Mouse (Mus musculus): ENCODE data around the gene Arhgef19. TPM values are rescaled to one million over a fixed set of nuclear protein-coding genes. Genes with fewer than 3 reads are reported as not detected.
A peak's percentile ranks its signal among the peaks of the same experiment; 100 is the strongest.

The Arhgef19 gene
- polyA plus RNA-seq, 1 experiment from 2014 or later, result 18.9 TPM

DNA sequence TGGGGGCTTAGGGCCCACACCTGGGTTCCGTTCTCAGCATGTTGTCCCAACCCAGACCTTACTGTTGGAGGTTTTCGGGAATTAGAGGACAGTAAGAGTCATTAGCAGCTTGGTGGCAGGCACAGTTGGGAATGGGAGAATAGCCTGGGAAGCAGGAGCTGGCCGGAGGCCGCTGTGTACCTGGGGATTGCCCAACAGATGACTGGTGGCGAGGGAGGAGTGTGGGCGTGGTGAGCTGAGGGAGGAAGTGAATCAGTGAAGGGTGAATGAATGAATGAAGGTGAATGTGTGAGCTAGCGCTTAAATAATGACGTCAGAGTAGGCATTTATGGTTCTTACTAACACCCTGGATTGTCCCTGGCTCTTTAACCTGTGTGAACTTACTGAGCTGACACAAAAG lies 37.9 kb downstream of the Arhgef19 start:
- no peak overlapping the region; the same call in 1 of the 2 replicates for H3K9ac ChIP-seq (ENCODE audit: low read length)
- H3K4me1 ChIP-seq (ENCODE audit: control insufficient read depth, insufficient read depth, low read length), result peaks cover 45% of the 10 kb centered on the region
- H3K36me3 ChIP-seq (ENCODE audit: control insufficient read depth, insufficient read depth, low read length), result no peaks in the 10 kb centered on the region
- no peak overlapping the region for H3K4me3 ChIP-seq (replicated peaks; ENCODE audit: low read length)
- ATAC-seq (ENCODE audit: insufficient read depth, low FRiP score), result no peak
- H3K27me3 ChIP-seq (ENCODE audit: control insufficient read depth, insufficient read depth, low read length), result no peaks in the 10 kb centered on the region
- no peak overlapping the region for H3K4me2 ChIP-seq (ENCODE audit: low read depth, low read length)
- WGBS, result 81% methylated on average over 8 of the region's 8 CpGs
- peak overlapping the region; percentile 89; the same call in 1 of the 2 replicates for H3K27ac ChIP-seq (ENCODE audit: low read length)
- no peaks in the 10 kb centered on the region for H3K9me3 ChIP-seq (replicated peaks; ENCODE audit: control insufficient read depth, low read length)

DNA sequence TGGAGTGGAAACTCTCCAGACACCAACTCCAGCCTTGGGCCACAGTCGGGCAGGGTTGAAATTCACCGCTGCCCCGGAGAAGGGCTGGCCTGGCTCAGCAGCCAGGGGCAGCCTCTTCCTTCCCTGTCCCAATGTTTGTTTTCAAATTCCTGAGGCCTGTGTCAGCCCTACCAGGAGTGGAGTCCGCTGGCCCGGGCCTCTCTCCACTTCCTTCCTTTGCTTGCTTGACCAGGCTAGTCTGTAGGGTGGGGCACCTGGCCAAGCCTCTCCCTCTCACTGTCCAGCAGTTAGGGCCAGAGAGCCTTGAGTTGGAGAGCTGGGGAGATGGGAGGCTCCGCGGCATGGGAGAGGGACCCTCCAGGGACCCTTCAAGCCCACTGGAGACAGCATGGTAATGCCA lies 38.9 kb downstream of the Arhgef19 start:
- 17% methylated on average over 7 of the region's 7 CpGs for WGBS
- Histone ChIP-seq H3K36me3 (ENCODE audit: control insufficient read depth, insufficient read depth, low read length) (no peaks in the 10 kb centered on the region), H3K27ac (ENCODE audit: low read length) (peak overlapping the region; percentile 89), H3K4me2 (ENCODE audit: low read depth, low read length) (peak overlapping the region; percentile 24; the same call in 1 of the 2 replicates), H3K9ac (ENCODE audit: low read length) (peak overlapping the region; percentile 53), H3K4me1 (ENCODE audit: control insufficient read depth, insufficient read depth, low read length) (peaks cover 42% of the 10 kb centered on the region), H3K27me3 (ENCODE audit: control insufficient read depth, insufficient read depth, low read length) (no peaks in the 10 kb centered on the region), H3K9me3 (replicated peaks; ENCODE audit: control insufficient read depth, low read length) (no peaks in the 10 kb centered on the region), H3K4me3 (replicated peaks; ENCODE audit: low read length) (no peak overlapping the region; the same call in 1 of the 2 replicates)
- peak; percentile 82 for ATAC-seq (ENCODE audit: insufficient read depth, low FRiP score)

DNA sequence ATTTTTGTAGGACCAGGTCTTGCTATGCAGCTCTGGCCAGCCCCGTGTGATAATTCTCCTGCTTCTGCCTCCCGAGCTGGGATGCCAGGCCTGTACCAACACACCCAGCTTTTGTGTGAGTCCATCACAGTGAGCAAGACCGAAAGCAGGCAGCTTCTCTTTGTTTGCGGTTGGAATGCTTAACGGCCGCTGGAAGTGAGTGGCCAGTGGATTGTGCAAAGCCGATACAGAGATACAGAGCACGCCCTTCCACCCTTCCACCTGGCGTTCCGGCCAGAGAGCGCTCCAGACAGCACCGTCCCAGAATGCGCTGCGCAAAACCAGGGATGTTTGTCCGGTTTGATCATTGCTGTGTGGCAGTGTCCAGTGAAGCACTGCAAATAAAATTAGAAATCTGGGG lies 40.0 kb downstream of the Arhgef19 start:
- Histone ChIP-seq H3K4me1 (ENCODE audit: control insufficient read depth, insufficient read depth, low read length) (peaks cover 30% of the 10 kb centered on the region), H3K9ac (ENCODE audit: low read length) (no peak overlapping the region), H3K4me3 (replicated peaks; ENCODE audit: low read length) (no peak overlapping the region), H3K27ac (ENCODE audit: low read length) (peak overlapping the region; percentile 89), H3K4me2 (ENCODE audit: low read depth, low read length) (no peak overlapping the region), H3K27me3 (ENCODE audit: control insufficient read depth, insufficient read depth, low read length) (no peaks in the 10 kb centered on the region), H3K9me3 (replicated peaks; ENCODE audit: control insufficient read depth, low read length) (no peaks in the 10 kb centered on the region), H3K36me3 (ENCODE audit: control insufficient read depth, insufficient read depth, low read length) (no peaks in the 10 kb centered on the region)
- WGBS, result 46% methylated on average over 15 of the region's 15 CpGs
- no peak for ATAC-seq (ENCODE audit: insufficient read depth, low FRiP score)

DNA sequence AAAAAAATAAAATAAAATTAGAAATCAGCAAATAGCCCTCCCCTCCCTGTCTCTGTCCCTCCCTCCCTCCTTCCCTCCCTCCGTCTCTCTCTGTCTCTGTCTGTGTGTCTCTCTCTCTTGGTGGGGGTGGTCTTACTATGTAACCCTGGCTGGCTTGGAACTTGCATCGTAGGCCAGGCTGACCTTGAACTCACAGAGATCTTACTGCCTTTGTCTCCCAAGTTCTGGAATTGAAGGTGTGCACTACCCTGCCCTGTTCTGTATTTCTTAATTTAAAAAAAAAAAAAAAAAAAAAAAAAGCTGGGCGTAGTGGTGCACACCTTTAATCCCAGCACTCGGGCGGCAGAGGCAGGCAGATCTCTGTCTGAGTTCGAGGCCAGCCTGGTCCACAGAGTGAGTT lies 40.5 kb downstream of the Arhgef19 start:
- Histone ChIP-seq H3K27ac (ENCODE audit: low read length) (no peak overlapping the region), H3K9ac (ENCODE audit: low read length) (no peak overlapping the region), H3K4me1 (ENCODE audit: control insufficient read depth, insufficient read depth, low read length) (peaks cover 26% of the 10 kb centered on the region), H3K4me2 (ENCODE audit: low read depth, low read length) (no peak overlapping the region), H3K36me3 (ENCODE audit: control insufficient read depth, insufficient read depth, low read length) (no peaks in the 10 kb centered on the region), H3K9me3 (replicated peaks; ENCODE audit: control insufficient read depth, low read length) (no peaks in the 10 kb centered on the region), H3K27me3 (ENCODE audit: control insufficient read depth, insufficient read depth, low read length) (no peaks in the 10 kb centered on the region), H3K4me3 (replicated peaks; ENCODE audit: low read length) (no peak overlapping the region)
- WGBS, result 96% methylated on average over 6 of the region's 6 CpGs
- ATAC-seq (ENCODE audit: insufficient read depth, low FRiP score), result no peak

DNA sequence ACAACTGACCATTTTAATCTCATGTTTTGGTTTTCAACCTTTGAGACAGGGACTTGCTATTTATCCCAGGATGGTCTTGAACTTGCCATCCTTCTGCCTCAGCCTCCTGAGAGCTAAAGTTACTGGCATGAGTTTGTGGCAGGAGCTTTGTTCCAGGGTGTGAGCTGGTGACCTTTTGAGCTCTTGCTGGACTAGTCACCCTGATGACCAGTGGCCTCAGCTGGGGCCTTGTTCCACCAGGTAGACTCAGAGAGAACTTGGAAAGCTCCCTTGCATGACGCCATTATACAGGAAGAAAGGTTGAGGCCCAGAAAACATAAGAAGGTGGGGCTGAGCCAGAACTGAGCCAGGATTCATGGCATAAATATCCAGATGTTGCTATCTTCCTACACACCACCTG lies 41.2 kb downstream of the Arhgef19 start:
- Histone ChIP-seq H3K4me1 (ENCODE audit: control insufficient read depth, insufficient read depth, low read length) (peaks cover 24% of the 10 kb centered on the region), H3K4me3 (replicated peaks; ENCODE audit: low read length) (no peak overlapping the region), H3K27ac (ENCODE audit: low read length) (no peak overlapping the region), H3K4me2 (ENCODE audit: low read depth, low read length) (no peak overlapping the region), H3K27me3 (ENCODE audit: control insufficient read depth, insufficient read depth, low read length) (no peaks in the 10 kb centered on the region), H3K36me3 (ENCODE audit: control insufficient read depth, insufficient read depth, low read length) (no peaks in the 10 kb centered on the region), H3K9me3 (replicated peaks; ENCODE audit: control insufficient read depth, low read length) (no peaks in the 10 kb centered on the region), H3K9ac (ENCODE audit: low read length) (no peak overlapping the region)
- 90% methylated on average over 1 of the region's 1 CpGs for WGBS
- ATAC-seq (ENCODE audit: insufficient read depth, low FRiP score), result no peak

DNA sequence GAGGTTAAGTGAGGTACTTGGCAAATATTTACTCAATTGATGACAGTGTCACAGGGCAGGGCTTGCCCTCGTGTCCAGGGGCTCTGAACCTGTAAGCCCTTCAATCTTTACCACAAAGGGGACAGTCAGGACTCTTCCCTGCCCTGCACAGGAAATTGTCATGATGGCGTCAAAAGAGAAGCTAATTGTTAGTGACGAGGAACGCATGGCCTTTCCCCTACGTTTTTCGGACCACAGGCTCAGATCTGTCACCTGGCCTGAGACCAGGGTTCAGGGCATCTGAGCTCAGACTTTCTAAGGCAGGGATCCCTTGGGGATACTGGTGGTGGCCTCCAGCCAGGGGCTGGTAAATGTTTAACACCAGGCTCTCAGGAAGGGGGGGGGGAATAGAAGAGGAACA lies 41.9 kb downstream of the Arhgef19 start:
- Histone ChIP-seq H3K9ac (ENCODE audit: low read length) (no peak overlapping the region), H3K4me1 (ENCODE audit: control insufficient read depth, insufficient read depth, low read length) (peaks cover 18% of the 10 kb centered on the region), H3K4me3 (replicated peaks; ENCODE audit: low read length) (no peak overlapping the region), H3K9me3 (replicated peaks; ENCODE audit: control insufficient read depth, low read length) (no peaks in the 10 kb centered on the region), H3K27me3 (ENCODE audit: control insufficient read depth, insufficient read depth, low read length) (no peaks in the 10 kb centered on the region), H3K36me3 (ENCODE audit: control insufficient read depth, insufficient read depth, low read length) (no peaks in the 10 kb centered on the region), H3K27ac (ENCODE audit: low read length) (no peak overlapping the region), H3K4me2 (ENCODE audit: low read depth, low read length) (no peak overlapping the region)
- peak; percentile 9; the same call in 1 of the 2 replicates for ATAC-seq (ENCODE audit: insufficient read depth, low FRiP score)
- WGBS, result 20% methylated on average over 6 of the region's 6 CpGs

DNA sequence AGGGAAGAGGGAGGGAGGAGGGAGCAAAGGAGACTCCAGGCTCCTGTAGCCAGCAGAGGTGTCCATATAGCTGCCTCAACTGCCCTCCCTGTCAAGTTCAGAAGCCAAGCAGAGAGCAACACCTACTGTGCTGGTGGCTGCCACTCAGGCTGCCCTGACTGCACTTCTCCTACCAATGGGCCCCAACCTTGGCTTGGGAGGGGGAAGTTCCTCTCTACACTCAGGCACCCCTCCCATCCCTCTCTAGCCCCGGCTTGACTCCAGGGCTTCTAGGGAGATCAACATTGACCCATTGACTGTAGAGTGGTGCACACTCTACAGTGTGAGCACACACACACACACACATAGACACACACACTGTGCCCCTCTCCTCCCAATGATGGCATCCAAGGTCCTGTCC lies 42.3 kb downstream of the Arhgef19 start:
- Histone ChIP-seq H3K9ac (ENCODE audit: low read length) (0 out of 2 replicates have a peak overlapping the region, but pooled peaks have one; percentile 23), H3K4me3 (replicated peaks; ENCODE audit: low read length) (no peak overlapping the region), H3K4me2 (ENCODE audit: low read depth, low read length) (no peak overlapping the region), H3K9me3 (replicated peaks; ENCODE audit: control insufficient read depth, low read length) (no peaks in the 10 kb centered on the region), H3K4me1 (ENCODE audit: control insufficient read depth, insufficient read depth, low read length) (peaks cover 20% of the 10 kb centered on the region), H3K27me3 (ENCODE audit: control insufficient read depth, insufficient read depth, low read length) (no peaks in the 10 kb centered on the region), H3K36me3 (ENCODE audit: control insufficient read depth, insufficient read depth, low read length) (no peaks in the 10 kb centered on the region), H3K27ac (ENCODE audit: low read length) (peak overlapping the region; percentile 43)
- WGBS, result 13% methylated on average over 1 of the region's 1 CpGs
- no peak for ATAC-seq (ENCODE audit: insufficient read depth, low FRiP score)

DNA sequence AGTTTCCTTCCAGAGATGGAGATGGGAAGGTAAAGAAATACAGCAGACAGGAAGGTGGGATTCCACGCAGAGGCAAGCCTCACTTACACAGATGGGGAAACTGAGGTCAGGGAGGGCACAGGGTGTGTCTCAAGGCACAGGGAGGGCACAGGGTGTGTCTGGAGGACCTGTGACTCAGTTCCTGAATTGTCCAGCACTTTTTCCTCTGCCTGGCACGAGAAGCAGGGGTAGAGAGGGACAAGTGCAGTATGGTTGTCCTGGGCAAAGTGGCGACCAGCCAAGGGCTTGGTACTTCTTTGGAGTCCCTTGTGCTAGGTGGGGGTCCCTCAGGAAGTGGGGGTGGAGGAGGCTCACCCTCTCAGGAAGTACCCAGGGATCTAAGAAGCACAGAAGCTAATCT lies 42.8 kb downstream of the Arhgef19 start:
- 0 out of 2 replicates have a peak overlapping the region, but pooled peaks have one; percentile 23 for H3K9ac ChIP-seq (ENCODE audit: low read length)
- H3K9me3 ChIP-seq (replicated peaks; ENCODE audit: control insufficient read depth, low read length), result no peaks in the 10 kb centered on the region
- no peaks in the 10 kb centered on the region for H3K36me3 ChIP-seq (ENCODE audit: control insufficient read depth, insufficient read depth, low read length)
- H3K4me1 ChIP-seq (ENCODE audit: control insufficient read depth, insufficient read depth, low read length), result peaks cover 22% of the 10 kb centered on the region
- no peak overlapping the region for H3K4me2 ChIP-seq (ENCODE audit: low read depth, low read length)
- H3K4me3 ChIP-seq (replicated peaks; ENCODE audit: low read length), result no peak overlapping the region
- WGBS, result 44% methylated on average over 3 of the region's 3 CpGs
- H3K27me3 ChIP-seq (ENCODE audit: control insufficient read depth, insufficient read depth, low read length), result peaks cover 2% of the 10 kb centered on the region; the same call in 1 of the 2 replicates
- ATAC-seq (ENCODE audit: insufficient read depth, low FRiP score), result no peak
- peak overlapping the region; percentile 43 for H3K27ac ChIP-seq (ENCODE audit: low read length)

DNA sequence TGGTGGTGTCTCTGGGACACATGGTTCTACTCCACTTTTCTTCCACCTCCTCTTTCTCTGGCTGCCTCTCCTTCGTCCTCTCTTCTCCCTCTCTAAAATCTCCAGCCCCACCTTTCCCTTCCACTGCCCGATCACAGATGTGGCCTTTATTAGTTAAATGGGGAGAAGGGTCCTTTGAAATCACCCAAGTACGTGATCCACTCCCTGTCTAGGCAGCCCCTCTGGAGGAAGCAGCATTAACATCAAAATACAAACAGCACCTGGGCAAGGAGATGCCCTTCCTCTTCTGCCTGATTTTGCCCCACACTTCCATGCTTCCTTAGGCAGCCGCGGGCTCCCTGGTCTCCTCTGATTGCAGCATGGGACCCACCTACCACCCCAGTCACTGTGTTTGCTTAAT lies 43.3 kb downstream of the Arhgef19 start:
- Histone ChIP-seq H3K27me3 (ENCODE audit: control insufficient read depth, insufficient read depth, low read length) (peaks cover 6% of the 10 kb centered on the region; the same call in 1 of the 2 replicates), H3K4me1 (ENCODE audit: control insufficient read depth, insufficient read depth, low read length) (peaks cover 22% of the 10 kb centered on the region), H3K4me3 (replicated peaks; ENCODE audit: low read length) (no peak overlapping the region), H3K9me3 (replicated peaks; ENCODE audit: control insufficient read depth, low read length) (no peaks in the 10 kb centered on the region), H3K27ac (ENCODE audit: low read length) (no peak overlapping the region), H3K9ac (ENCODE audit: low read length) (no peak overlapping the region), H3K4me2 (ENCODE audit: low read depth, low read length) (no peak overlapping the region), H3K36me3 (ENCODE audit: control insufficient read depth, insufficient read depth, low read length) (no peaks in the 10 kb centered on the region)
- 63% methylated on average over 5 of the region's 5 CpGs for WGBS
- ATAC-seq (ENCODE audit: insufficient read depth, low FRiP score), result no peak

All from stomach, embryonic 16.5 days (tissue).